Mouse (Mus musculus): ENCODE measurements around the gene Mtfp1. TPM values are rescaled to one million over a fixed set of nuclear protein-coding genes. Genes with fewer than 3 reads are reported as not detected.

The Mtfp1 gene
- polyA plus RNA-seq, 1 experiment from 2014 or later, result 4.5 TPM

DNA sequence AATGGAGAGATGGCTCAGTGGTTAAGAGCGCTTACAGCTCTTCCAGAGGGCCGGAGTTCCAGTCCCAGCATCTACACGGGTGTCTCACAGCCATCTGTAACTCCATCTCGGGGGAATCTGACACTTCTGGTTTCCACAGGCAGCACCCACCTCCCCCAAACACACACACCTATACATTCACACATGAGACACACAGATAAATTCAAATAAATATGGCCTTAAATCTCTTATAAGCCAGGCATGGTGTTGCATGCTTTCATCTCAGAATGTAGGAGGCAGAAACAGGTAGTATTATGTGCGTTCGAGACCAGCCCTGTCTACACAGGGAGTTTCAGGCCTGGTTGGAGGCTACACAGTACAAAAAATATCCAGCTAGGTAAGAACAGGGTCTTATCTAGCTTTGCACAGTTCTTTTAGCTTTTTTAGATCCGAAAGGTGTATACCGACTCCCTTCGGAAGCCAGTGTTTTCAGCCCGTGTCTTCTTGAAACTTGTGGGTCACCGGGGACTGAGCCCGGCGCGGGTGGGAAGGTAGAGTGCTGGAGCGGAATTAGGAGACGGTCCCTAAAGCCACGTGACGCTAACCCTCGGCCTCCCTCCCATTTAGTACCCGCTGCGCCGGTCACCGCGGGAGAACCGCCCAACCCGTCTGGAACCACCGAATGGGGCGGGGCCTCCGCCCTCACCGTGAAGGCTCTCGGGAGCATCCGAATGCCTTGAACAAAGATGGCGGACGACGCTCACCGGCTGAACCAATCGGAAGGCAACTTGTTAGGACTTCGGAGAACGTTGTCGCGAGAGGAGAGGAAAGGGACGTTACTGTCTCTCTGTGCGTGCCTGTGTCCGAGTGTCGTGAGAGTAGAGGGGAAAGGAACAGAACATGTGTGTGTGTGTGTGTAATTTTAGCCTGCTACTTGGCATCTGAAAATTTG is 1.1 kb upstream of the Mtfp1 start:
- ATAC-seq (ENCODE audit: low FRiP score, low read depth), result peak; percentile 94
- H3K27ac ChIP-seq, result peak overlapping the region; percentile 74
- WGBS, result 3% methylated on average over 45 of the region's 45 CpGs
- peak overlapping the region; percentile 46 for H3K4me3 ChIP-seq
- H3K27me3 ChIP-seq (replicated peaks), result no peaks in the 10 kb centered on the region
- H3K9me3 ChIP-seq, result no peaks in the 10 kb centered on the region
- H3K4me2 ChIP-seq (replicated peaks), result peak overlapping the region; percentile 90
- peak overlapping the region; percentile 75 for H3K9ac ChIP-seq
- 0 out of 2 replicates have a peak, but pooled peaks cover 2% of the 10 kb centered on the region for H3K36me3 ChIP-seq
- H3K4me1 ChIP-seq, result peaks cover 26% of the 10 kb centered on the region

GRCm38 (mm10) chr11:4094378-4095170 is 671 bp downstream of the Mtfp1 start:
- Histone ChIP-seq H3K36me3 (0 out of 2 replicates have a peak, but pooled peaks cover 2% of the 10 kb centered on the region), H3K4me1 (peaks cover 26% of the 10 kb centered on the region), H3K27ac (no peak overlapping the region), H3K4me2 (replicated peaks) (peak overlapping the region; percentile 90), H3K9me3 (no peaks in the 10 kb centered on the region), H3K9ac (peak overlapping the region; percentile 35; the same call in 1 of the 2 replicates), H3K4me3 (peak overlapping the region; percentile 39), H3K27me3 (replicated peaks) (no peaks in the 10 kb centered on the region)
- no peak for ATAC-seq (ENCODE audit: low FRiP score, low read depth)
- WGBS, result 6% methylated on average over 24 of the region's 24 CpGs

GRCm38 (mm10) chr11:4093459-4094377 is 1.5 kb downstream of the Mtfp1 start:
- no peak overlapping the region for H3K27ac ChIP-seq
- no peaks in the 10 kb centered on the region for H3K9me3 ChIP-seq
- H3K9ac ChIP-seq, result no peak overlapping the region
- 0 out of 2 replicates have a peak, but pooled peaks cover 2% of the 10 kb centered on the region for H3K36me3 ChIP-seq
- no peak overlapping the region for H3K4me3 ChIP-seq
- H3K27me3 ChIP-seq (replicated peaks), result no peaks in the 10 kb centered on the region
- WGBS, result 87% methylated on average over 18 of the region's 18 CpGs
- peaks cover 26% of the 10 kb centered on the region for H3K4me1 ChIP-seq
- H3K4me2 ChIP-seq (replicated peaks), result peak overlapping the region; percentile 90
- no peak for ATAC-seq (ENCODE audit: low FRiP score, low read depth)

- no peaks in the 10 kb centered on the region for H3K9me3 ChIP-seq
- no peak overlapping the region for H3K4me3 ChIP-seq
- no peak overlapping the region for H3K9ac ChIP-seq
- 0 out of 2 replicates have a peak, but pooled peaks cover 2% of the 10 kb centered on the region for H3K36me3 ChIP-seq
- ATAC-seq (ENCODE audit: low FRiP score, low read depth), result no peak
- H3K27ac ChIP-seq, result no peak overlapping the region
- H3K4me2 ChIP-seq (replicated peaks), result no peak overlapping the region
- WGBS, result 65% methylated on average over 2 of the region's 2 CpGs
- no peaks in the 10 kb centered on the region for H3K4me1 ChIP-seq
- H3K27me3 ChIP-seq (replicated peaks), result no peaks in the 10 kb centered on the region
Measured at GRCm38 (mm10) chr11:4087267-4087666, 8.0 kb downstream of the Mtfp1 start.

DNA sequence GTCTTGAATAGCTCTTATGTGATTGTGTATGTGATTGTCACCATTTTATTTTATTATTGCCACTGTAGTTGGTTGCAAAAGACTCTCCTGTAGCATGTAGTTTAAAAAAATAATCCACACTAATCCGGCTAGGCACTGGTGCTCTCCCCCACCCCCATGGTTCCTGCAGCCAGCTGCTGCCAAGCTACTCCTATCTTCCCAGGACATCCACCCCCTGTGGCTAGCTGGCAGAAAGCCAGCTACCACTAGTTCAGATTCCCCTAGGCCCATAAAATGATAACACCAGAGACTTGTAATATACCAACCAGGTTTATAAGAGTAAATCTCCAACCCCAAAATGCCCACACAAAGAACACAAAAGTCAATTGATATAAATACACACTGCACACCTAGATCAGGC is 9.0 kb downstream of the Mtfp1 start:
- Histone ChIP-seq H3K36me3 (no peaks in the 10 kb centered on the region), H3K9me3 (no peaks in the 10 kb centered on the region), H3K4me1 (no peaks in the 10 kb centered on the region), H3K9ac (no peak overlapping the region), H3K4me3 (no peak overlapping the region), H3K27me3 (replicated peaks) (no peaks in the 10 kb centered on the region), H3K4me2 (replicated peaks) (no peak overlapping the region), H3K27ac (no peak overlapping the region)
- no peak for ATAC-seq (ENCODE audit: low FRiP score, low read depth)
- 79% methylated on average over 1 of the region's 1 CpGs for WGBS

DNA sequence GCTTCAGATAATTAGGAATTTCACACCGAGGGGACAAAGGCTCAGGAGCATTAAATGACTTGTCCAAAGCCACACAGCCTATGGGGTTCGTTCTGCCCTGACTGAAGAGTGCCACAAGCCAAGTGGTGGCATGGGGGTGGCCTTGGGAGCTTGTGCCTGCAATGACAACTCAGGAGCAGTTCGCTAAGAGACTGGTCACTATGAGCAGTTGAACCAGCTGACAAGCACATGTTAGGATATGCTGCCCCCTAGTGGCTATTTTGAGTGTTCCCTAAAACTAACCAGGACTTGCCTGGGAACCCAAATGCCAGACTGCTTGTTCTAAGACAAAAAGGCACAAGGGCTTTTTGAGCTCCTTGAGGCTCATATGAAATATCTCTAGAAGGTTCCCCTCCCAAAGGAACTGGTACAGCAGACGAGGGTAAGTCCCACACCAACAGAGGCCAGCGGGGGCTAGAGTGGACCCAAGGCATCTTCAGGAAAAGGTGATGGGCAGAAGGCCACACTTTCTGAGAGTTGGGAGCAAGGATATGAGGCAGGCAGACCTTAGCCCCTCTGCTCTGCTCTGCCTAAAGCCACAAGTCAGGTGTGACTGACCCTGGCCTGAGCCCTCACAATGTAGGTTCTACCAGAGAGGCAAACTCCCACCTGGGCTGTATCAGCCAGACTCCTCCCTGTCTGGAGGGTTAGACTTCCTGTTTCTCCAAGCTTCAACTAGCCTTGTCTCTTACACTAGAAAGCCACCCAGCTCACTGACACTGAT is 11.7 kb downstream of the Mtfp1 start:
- Histone ChIP-seq H3K9me3 (no peaks in the 10 kb centered on the region), H3K4me3 (no peak overlapping the region), H3K9ac (no peak overlapping the region), H3K27me3 (replicated peaks) (no peaks in the 10 kb centered on the region), H3K27ac (no peak overlapping the region), H3K36me3 (no peaks in the 10 kb centered on the region), H3K4me1 (no peaks in the 10 kb centered on the region), H3K4me2 (replicated peaks) (no peak overlapping the region)
- 33% methylated on average over 5 of the region's 5 CpGs for WGBS
- ATAC-seq (ENCODE audit: low FRiP score, low read depth), result 0 out of 2 replicates have a peak, but pooled peaks have one; percentile 37

- ATAC-seq (ENCODE audit: low FRiP score, low read depth), result no peak
- H3K4me2 ChIP-seq (replicated peaks), result no peak overlapping the region
- no peak overlapping the region for H3K27ac ChIP-seq
- no peak overlapping the region for H3K9ac ChIP-seq
- 15% methylated on average over 4 of the region's 4 CpGs for WGBS
- H3K36me3 ChIP-seq, result no peaks in the 10 kb centered on the region
- H3K4me1 ChIP-seq, result no peaks in the 10 kb centered on the region
- no peaks in the 10 kb centered on the region for H3K27me3 ChIP-seq (replicated peaks)
- H3K4me3 ChIP-seq, result no peak overlapping the region
- no peaks in the 10 kb centered on the region for H3K9me3 ChIP-seq
Measured at GRCm38 (mm10) chr11:4080219-4080618, 15.0 kb downstream of the Mtfp1 start.

DNA sequence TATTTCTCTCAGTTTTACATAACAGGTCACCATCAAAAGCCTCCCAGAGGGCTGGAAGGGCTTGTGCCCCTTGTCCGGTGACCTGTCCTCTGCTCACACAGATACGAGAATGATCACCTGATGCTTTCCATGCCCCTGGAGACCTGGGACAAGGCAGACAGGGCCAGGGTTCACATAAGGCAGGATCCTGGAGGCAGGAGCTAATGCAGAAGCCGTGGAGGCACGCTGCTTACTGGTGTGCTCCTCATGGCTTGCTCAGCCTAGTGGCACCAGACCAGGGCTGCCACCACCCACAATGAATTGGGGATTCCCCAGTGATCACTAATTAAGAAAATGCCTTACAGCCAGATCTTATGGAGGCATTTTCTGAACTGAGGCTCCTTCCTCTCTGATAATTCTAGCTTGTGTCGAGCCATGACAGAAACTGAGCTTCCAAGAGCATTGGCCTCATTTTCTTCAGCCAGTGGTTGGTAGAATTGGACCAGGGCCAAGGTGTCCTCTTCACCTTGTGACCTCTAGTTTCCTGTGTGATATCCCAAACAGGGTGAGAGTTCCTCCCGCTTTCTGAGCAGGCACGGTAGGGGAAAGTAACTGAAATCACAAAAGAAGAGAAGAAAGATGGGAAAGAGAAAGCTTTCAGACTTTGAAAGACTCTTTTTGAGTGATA is 16.8 kb downstream of the Mtfp1 start:
- WGBS, result 87% methylated on average over 7 of the region's 7 CpGs
- no peak overlapping the region for H3K27ac ChIP-seq
- ATAC-seq (ENCODE audit: low FRiP score, low read depth), result no peak
- no peaks in the 10 kb centered on the region for H3K36me3 ChIP-seq
- no peaks in the 10 kb centered on the region for H3K27me3 ChIP-seq (replicated peaks)
- H3K4me1 ChIP-seq, result no peaks in the 10 kb centered on the region
- no peaks in the 10 kb centered on the region for H3K9me3 ChIP-seq
- H3K9ac ChIP-seq, result no peak overlapping the region
- H3K4me3 ChIP-seq, result no peak overlapping the region
- no peak overlapping the region for H3K4me2 ChIP-seq (replicated peaks)

- H3K9me3 ChIP-seq, result no peaks in the 10 kb centered on the region
- H3K4me2 ChIP-seq (replicated peaks), result no peak overlapping the region
- no peak overlapping the region for H3K27ac ChIP-seq
- H3K4me3 ChIP-seq, result no peak overlapping the region
- no peaks in the 10 kb centered on the region for H3K27me3 ChIP-seq (replicated peaks)
- 16% methylated on average over 8 of the region's 8 CpGs for WGBS
- no peak for ATAC-seq (ENCODE audit: low FRiP score, low read depth)
- no peaks in the 10 kb centered on the region for H3K36me3 ChIP-seq
- H3K4me1 ChIP-seq, result no peaks in the 10 kb centered on the region
- no peak overlapping the region for H3K9ac ChIP-seq
Measured at GRCm38 (mm10) chr11:4076633-4077032, 18.6 kb downstream of the Mtfp1 start.

- Histone ChIP-seq H3K36me3 (no peaks in the 10 kb centered on the region), H3K27me3 (replicated peaks) (no peaks in the 10 kb centered on the region), H3K9me3 (no peaks in the 10 kb centered on the region), H3K27ac (no peak overlapping the region), H3K9ac (no peak overlapping the region), H3K4me2 (replicated peaks) (no peak overlapping the region), H3K4me3 (no peak overlapping the region), H3K4me1 (no peaks in the 10 kb centered on the region)
- no peak for ATAC-seq (ENCODE audit: low FRiP score, low read depth)
- 68% methylated on average over 1 of the region's 1 CpGs for WGBS
Measured at GRCm38 (mm10) chr11:4069664-4070063, 25.6 kb downstream of the Mtfp1 start.

Measured in neural tube, embryonic 12.5 days (tissue).